Mouse (Mus musculus): ENCODE data around the gene Lepr.

Gene Lepr

GRCm38 (mm10) chr4:101717367-101718121 lies at the start of gene Lepr:
TSS of gene Lepr (plus strand) at chr4:101717404.
- peak in 1 of 2 experiments; percentile 31 for DNase-seq (ENCODE audit: low spot score in 2 of 2)

DNA sequence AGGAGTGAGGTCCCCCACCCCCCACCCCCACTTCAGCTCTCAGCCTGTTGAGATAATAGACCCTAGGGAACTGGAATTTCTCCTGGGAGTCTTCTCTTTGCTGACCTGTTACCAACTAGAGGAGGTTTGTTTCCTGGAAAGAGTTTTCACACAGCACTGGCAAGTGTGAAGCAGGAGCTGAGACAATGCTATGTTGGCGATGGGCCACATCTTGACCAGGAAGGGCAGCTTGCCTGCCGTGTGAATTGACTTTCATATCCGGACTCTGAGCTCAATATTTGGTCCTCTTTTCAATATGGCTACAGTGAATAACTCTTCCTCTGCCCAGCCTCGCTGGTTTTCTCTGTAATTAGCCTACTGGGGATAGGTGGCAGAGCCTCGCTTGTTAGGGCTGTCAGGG lies 48.0 kb upstream of the Lepr start:
- no peak for DNase-seq (ENCODE audit: low spot score in 2 of 2)

DNA sequence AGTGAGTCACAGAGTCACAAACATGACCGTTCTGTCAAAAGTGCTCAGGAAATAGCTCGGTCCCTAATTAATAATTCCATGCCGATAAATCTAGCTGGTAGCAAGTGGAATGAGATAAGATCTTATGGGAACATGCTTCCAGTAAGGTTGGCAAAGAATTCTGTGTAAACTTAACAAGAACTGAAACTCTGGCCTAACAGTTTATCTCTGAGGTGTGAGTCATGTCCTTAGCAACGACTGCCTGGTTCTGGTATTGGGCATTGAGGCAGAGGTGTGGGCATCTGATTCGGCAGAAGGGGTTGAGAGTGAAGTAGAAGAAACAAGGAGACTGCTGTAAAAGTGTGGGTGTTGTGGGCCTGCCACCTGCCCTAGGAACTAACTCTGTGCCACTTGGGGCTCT lies 47.4 kb upstream of the Lepr start:
- DNase-seq (ENCODE audit: low spot score in 2 of 2), result no peak

DNA sequence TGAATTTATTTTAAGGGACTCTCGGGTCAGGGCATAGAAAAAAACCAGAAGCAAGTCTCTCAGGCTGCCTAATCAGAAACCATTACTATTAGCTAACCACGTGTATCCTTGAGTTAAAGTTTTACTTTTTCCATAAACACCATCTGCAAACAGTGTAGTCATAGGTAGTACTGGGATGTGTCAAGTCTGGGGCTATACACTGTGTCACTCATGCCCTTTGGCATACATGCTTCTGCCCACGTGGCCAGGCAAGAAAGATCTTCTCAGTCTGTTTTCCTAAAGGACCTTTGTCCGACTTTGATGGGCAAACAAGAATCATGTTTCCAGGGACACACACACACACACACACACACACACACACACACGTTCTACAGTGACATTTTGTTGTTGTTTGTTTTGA lies 42.4 kb upstream of the Lepr start:
- no peak for DNase-seq (ENCODE audit: low spot score in 2 of 2)

GRCm38 (mm10) chr4:101675726-101676125 lies 41.5 kb upstream of the Lepr start:
- DNase-seq (ENCODE audit: low spot score in 2 of 2), result no peak

DNA sequence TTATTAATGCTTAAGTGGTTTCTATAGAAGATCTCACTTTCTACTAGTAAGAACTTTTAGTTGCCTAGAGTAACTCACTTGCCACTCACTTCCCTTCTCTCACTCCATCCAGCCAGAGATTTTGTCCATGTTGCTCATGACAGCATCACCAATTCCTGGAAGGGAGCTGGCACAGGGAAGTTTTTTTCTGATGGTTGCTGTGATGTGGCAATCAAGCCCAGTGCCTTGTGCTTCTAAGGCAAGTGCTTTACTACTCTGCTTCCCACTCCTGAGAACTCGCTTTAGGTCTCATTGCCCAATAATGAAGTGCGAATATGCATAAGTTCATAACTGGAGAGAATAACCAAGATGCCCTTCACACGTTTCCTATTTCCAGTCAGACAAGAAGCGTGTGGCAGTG lies 34.6 kb upstream of the Lepr start:
- no peak for DNase-seq (ENCODE audit: low spot score in 2 of 2)

- no peak for DNase-seq (ENCODE audit: low spot score in 2 of 2)
These were observed 34.1 kb upstream of the Lepr start for GRCm38 (mm10) chr4:101683086-101683485.

DNA sequence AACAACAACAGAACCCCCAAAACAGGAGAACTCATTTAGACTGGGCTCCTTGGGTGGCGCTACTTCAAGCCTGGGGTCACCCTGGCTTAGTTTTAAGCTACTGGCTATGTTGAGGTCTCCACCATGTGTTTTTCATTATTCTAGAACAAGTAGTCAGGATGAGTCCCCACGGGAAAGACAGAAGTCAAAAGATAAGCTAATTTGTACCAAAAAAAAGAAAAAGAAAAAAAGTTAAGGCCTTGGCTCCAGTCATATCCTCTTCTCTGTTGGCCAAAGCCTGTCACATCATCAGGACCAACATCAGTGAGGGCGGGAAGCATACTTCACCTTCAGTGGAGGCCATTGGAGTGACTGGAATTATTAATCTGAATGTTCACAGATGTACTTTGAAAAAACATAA lies 32.4 kb upstream of the Lepr start:
- no peak for DNase-seq (ENCODE audit: low spot score in 2 of 2)

GRCm38 (mm10) chr4:101686227-101686810 lies 30.9 kb upstream of the Lepr start:
- DNase-seq (ENCODE audit: low spot score in 2 of 2), result no peak

GRCm38 (mm10) chr4:101689241-101689640 lies 28.0 kb upstream of the Lepr start:
- DNase-seq (ENCODE audit: low spot score in 2 of 2), result no peak

- DNase-seq (ENCODE audit: low spot score in 2 of 2), result no peak
These were observed 27.6 kb upstream of the Lepr start for GRCm38 (mm10) chr4:101689645-101690044.

DNA sequence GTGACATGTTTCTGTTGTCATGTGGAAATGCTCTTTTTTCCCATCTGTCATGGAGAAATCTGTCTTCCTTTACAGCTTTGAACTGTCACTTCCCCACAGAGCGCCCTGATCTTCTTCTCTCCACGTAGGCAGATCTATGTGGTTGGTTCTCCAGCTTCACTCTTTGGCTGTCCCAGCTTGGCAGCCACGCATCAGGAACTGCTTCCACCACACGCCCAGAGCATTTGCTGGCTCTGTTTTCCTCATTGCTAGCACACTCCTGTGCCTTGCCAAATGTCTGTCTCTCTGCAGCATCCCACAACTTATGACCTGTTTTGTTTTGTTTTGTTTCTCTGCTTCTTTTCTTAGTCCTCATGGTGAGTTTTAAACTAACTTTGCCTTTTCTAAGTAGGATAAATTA lies 24.3 kb upstream of the Lepr start:
- peak; percentile 27 to 33 for DNase-seq (ENCODE audit: low spot score in 2 of 2)

DNA sequence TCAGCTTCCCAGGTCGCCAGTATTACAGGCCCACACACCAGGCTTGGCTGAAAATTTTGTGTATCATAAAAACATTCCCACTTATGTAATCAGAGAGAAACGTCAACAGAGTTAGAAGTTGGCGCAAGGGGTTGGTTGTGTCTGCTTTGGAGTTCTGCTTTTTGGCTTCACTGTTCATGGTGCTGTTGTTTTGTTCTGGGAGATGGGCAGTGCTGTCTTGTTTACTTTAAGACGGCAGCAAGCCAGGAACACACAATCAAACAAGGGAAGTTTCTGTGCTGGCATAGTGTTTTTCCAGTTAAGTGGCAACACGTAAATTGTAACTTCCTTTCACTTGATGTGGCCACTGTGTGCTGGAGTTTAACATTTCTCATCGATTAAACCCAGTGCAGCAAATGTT lies 22.7 kb upstream of the Lepr start:
- DNase-seq (ENCODE audit: low spot score in 2 of 2), result no peak

- no peak for DNase-seq (ENCODE audit: low spot score in 2 of 2)
These were observed 20.0 kb upstream of the Lepr start for GRCm38 (mm10) chr4:101697236-101697635.

GRCm38 (mm10) chr4:101699423-101699822 lies 17.8 kb upstream of the Lepr start:
- DNase-seq (ENCODE audit: low spot score in 2 of 2), result no peak

DNA sequence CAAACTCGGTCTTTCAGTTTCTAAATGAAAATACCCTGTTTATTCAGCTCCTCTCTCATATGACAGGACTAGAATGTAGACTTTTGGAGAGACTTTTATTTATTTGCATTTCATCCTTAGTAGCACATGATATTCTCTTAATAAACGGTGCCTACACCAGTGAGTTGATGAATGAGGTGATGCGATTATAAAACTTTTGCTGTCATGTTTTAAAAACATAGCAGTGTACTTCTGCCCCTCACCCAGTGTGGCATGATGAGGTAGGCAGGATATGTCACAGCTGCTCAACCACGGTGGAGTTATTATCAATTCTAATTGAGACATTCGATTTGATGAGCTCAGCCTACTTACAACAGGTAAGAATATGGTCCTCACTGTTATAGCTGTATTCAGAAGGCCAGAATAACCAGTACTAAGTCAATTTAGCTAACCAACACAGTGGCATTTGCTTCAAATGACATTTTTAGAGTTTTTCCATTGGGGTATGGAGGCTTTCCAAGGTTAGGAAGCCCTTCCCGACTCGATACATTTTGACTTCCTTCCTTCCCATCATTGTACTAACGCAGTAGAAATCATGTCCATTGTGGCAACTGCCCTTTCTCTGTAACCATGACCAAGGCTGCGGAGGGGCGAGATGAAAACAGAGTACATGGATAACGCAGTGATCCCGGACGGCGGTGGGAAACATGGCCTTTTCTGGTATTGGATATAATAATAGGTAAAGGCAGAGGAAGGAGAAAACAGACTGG lies 16.1 kb upstream of the Lepr start:
- no peak for DNase-seq (ENCODE audit: low spot score in 2 of 2)

GRCm38 (mm10) chr4:101705325-101705724 lies 11.9 kb upstream of the Lepr start:
- no peak for DNase-seq (ENCODE audit: low spot score in 2 of 2)

DNA sequence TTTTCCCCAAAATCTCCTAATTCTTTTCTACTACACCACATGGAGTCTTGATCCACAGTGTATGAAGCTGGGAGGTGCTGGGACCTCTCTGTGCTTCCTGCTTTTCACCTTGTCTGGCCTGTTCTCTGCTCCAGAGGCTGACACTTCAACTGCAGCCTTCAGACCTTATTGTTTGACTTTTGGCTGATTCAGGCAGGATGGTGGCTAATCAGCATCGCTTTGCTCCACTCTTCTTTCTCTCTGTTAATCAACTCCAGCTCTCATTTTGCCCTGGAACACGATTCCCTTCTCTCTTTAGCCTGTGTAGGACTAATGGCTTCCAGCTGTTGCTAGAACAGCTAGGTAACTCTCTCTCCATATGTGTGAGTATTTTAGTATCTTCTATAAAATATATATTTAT lies 10.0 kb upstream of the Lepr start:
- DNase-seq (ENCODE audit: low spot score in 2 of 2), result no peak

DNA sequence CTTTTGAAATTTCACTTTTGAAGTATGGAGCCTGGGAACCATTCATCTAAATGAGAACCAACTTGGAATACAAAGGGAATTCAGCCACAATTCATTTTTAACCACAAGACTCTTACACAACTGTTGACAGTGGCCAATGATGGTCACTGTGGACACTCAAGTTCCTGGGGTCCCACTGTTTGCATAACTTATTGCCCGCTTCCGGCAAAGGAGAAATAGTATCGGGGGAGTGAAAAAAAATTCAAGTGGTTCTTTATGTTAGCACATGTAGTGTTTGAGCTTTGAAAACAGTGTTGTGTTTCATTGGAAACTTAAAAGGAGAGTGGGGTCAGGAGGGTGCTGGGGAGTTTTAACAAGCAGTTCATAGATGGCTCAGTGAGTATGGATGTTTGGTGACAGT lies 9.3 kb upstream of the Lepr start:
- DNase-seq (ENCODE audit: low spot score in 2 of 2), result no peak

DNA sequence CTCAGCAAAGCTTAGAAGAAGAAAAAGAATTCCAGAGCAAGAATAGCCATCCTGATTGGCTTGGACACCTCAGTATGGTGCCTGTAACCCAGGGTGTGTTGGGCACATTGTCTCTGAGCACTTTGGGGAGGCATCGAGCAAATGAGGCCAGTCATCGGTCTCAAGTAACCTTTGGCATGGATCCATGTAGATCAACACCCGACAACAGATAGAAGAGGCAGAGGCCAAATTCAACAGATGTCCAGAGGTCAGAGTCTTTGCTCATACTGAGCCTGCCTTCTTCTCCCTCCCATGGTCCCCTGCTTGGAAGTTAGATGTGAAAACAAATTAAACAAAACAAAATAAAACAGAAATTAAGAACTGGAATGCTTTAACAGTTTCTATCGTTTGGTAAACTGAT lies 6.8 kb upstream of the Lepr start:
- no peak for DNase-seq (ENCODE audit: low spot score in 2 of 2)

DNA sequence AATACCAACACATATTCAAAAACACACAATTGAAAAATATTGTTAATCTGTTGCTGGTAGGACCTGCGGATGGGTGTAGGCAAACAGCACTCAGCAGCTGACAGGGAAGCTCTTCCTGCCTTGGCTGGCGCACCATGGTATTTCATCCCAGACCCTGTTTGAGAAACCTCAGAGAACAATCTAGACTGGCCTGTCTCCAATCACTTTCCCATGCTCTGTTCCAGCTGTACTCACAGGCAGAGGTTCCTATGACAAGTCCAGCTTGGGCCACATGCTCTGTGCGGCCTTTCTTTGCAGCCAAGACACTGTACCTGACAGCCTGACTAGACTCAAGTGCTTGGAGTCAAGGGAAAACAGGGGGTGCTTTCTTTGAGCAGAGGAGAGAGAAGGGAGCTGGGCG lies 6.1 kb upstream of the Lepr start:
- DNase-seq (ENCODE audit: low spot score in 2 of 2), result no peak

DNA sequence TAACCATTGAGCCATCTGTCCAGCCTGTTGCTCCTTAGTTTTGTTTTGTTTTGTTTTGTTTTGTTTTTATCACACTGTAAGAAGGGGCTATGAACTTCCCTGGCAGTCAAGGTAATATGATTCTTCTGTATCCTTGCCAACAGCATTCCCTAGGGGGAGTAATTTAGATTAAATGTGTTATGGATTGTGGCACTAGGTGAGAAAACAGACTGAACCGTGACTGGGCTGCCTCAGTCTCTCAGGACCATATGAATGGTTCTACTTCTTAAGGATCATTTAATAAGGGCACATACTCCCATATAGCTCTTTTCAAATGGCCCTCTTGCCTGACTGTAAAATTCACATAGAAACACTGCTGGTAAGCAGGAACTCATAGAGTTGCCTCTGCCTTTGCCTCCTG lies 4.6 kb upstream of the Lepr start:
- DNase-seq (ENCODE audit: low spot score in 2 of 2), result no peak

DNA sequence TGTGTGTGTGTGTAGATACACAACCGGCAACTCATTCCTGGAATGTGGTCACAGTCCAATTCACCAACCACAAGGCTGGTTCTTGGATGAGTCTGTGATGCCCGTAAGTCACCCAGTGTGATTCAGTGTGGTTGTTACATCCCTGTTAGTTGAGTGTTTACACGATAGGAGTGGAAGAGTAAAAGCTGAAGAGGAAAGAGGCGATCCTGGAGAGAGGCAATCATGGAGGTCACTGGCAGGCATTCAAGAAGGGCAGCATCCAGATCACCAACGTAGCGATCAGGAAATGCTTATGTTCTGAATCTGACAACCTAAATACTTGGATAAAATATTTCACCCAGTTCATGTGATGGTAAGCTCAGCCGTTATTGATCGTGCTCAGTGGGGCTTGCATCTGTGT lies 1.9 kb upstream of the Lepr start:
- no peak for DNase-seq (ENCODE audit: low spot score in 2 of 2)

All from right cerebral cortex, postnatal 10 days (tissue).